Mouse (Mus musculus): ENCODE results near the gene Taf1d.

- no peak for TF ChIP-seq CTCF (conservative IDR thresholded peaks at IDR 0.05; ENCODE audit: low read length)
- no peak for TF ChIP-seq POU5F1 (IDR thresholded peaks at IDR 0.05; ENCODE audit: borderline replicate concordance, low read length)
Observed at GRCm38 (mm10) chr9:15307257-15307656, 1.2 kb downstream of the Taf1d start.
